Mouse (Mus musculus): ENCODE data around the gene Cgnl1.

Cgnl1 gene

DNA sequence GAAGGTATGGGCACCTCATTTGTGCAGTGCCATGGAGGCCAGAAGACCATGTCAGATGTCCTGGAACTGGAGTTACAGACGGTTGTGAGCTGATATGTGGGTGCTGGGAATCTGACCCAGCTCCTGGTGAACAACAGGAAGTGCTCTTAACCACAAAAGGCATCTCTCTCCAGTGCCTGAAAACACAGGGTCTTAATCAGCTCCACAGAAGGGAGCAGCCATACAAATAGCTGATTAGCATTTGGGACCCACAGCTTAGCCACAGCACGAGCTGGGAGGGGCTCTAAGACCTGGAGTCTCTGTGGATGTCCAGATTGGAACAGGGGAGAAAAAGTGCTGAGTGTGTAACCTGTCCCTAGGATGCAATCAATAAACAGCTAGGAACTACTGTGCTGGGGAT is 4.5 kb downstream of the Cgnl1 start:
- no peak for DNase-seq (ENCODE audit: low spot score in 2 of 2)

DNA sequence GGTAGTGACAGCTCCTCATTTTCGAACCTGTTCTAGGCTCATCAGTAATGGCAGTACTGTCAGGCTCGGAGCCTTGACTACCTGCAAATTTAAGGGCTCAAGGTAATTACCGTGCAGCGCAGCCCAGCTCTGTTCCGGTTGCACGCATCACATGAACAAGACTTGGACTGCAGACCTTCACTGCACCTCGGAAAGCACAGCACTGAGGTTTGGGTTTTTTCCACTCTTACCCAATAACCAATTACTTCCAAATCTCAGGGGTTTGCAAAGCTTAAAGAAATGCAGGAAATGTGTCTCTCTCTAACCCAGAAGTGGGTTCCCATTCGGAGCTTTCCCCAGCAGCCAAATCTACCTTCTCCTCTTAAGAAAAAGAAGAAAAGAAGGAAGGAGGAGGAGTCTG is 5.1 kb downstream of the Cgnl1 start:
- DNase-seq (ENCODE audit: low spot score in 2 of 2) = no peak

DNA sequence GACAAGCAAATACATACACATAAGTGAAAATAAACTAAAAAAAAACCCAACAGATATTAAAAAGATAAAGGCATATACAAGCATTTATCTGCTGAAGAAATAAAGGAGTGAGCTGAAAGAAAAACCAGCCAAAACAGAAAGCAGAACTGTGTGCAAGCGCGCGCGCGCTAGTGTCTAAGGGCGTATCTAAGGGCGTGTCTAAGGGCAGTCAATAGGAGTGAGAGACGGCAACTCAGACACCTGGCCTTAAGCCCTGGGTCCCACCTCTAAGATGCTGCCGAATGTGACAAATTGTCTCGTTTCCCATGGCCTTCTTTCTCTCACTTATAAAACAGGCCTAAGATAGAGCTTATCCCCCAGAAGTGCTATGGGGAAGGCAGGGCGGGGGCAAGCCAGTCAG is 6.9 kb downstream of the Cgnl1 start:
- DNase-seq (ENCODE audit: low spot score in 2 of 2) = peak; percentile 4 to 8

- DNase-seq (ENCODE audit: low spot score in 2 of 2) = no peak
Observed at GRCm38 (mm10) chr9:71763273-71763672, 8.1 kb downstream of the Cgnl1 start.

- no peak for DNase-seq (ENCODE audit: low spot score in 2 of 2)
Observed at GRCm38 (mm10) chr9:71761663-71762062, 9.7 kb downstream of the Cgnl1 start.

DNA sequence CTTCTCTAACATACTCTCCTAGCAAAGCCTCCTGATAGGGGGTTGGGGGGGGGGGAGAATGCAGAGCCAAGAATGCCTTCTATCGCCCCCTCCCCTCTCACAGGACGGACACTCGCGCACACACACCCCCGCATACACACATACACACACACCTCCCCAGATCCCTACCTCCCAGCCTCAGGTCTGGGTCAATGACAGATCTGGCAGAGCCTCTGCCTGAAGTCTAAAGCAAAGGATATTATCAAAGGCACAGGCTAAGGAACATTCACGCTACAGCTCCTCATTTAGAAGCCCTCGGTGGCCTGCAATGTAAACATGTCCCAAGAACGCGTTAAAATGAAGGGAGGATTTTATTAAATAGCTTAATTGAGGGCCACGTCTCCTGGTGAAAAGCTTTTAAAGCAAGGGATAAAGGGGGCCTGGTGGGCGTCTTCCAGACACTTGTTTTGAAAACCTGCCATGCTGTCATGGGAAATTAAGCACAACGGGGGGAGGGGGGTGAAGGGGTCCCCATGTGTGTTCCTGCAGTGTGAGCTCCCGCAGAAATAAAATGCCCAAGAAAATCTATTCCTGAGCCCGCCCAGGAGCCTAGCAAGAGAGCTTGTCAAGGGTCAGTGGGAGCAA is 10.8 kb downstream of the Cgnl1 start:
- no peak for DNase-seq (ENCODE audit: low spot score in 2 of 2)

DNA sequence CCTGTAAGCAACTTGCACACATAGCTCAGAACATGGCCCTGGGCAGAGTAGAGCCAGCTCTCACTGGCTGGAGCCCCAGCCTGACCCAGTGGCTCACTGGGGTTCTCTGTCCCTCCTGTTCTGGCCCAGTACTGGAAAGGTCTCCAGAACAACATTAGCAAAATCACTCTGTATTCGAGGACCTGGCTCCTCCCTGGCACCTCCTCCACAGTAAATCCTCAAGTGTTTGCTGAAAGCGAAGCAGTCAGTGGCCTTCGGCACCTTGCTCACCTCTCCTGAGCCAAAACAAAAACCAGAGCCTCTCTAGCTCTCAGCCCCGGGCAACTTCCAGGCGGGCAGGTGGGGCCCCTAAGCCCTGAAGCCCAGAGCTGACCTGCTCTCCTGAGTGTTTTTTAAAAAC is 11.5 kb downstream of the Cgnl1 start:
- no peak for DNase-seq (ENCODE audit: low spot score in 2 of 2)

- no peak for DNase-seq (ENCODE audit: low spot score in 2 of 2)
Observed at GRCm38 (mm10) chr9:71757386-71757785, 14.0 kb downstream of the Cgnl1 start.

DNA sequence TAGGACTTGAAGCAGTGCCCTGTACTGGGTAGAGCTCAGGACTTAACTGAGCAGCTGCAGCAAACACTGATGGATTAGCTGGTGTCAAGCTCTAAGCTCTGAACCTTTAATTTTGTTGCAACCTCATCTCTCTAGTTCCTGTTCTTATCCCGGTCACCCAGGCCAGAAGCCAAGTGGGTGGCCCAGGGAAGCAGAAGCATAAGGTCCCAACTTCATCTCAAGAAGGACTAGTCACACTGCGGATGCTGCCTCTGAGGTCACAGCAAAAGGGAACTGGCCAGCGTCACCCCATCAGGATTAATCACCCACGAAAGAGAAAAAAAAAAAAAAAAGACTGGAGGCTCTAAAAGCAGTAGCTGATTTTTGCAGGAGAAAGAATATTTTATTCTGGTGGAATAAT is 14.5 kb downstream of the Cgnl1 start:
- no peak for DNase-seq (ENCODE audit: low spot score in 2 of 2)

GRCm38 (mm10) chr9:71753981-71754380 is 17.4 kb downstream of the Cgnl1 start:
- no peak for DNase-seq (ENCODE audit: low spot score in 2 of 2)

- DNase-seq (ENCODE audit: low spot score in 2 of 2) = no peak
Observed at GRCm38 (mm10) chr9:71753529-71753928, 17.9 kb downstream of the Cgnl1 start.

DNA sequence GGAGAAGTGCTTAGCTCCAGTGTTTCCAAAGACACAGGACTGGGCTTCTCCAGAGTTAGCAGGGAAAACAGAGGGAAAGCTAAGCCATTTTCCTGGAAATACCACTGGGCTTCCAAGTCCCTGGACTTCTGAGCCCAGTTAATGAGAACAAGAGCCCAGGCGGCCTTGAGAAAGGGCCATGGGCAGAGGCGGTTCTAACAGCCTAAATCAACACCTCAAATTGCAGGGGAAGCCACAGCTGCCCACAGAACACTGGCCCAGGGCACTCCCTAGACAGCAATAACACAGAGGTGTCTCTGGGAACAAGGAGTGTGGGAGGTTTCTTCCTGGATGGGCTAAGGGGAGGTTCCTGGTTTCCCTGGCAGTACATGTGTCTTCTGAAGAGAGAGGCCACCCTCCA is 18.3 kb downstream of the Cgnl1 start:
- DNase-seq (ENCODE audit: low spot score in 2 of 2) = no peak

DNA sequence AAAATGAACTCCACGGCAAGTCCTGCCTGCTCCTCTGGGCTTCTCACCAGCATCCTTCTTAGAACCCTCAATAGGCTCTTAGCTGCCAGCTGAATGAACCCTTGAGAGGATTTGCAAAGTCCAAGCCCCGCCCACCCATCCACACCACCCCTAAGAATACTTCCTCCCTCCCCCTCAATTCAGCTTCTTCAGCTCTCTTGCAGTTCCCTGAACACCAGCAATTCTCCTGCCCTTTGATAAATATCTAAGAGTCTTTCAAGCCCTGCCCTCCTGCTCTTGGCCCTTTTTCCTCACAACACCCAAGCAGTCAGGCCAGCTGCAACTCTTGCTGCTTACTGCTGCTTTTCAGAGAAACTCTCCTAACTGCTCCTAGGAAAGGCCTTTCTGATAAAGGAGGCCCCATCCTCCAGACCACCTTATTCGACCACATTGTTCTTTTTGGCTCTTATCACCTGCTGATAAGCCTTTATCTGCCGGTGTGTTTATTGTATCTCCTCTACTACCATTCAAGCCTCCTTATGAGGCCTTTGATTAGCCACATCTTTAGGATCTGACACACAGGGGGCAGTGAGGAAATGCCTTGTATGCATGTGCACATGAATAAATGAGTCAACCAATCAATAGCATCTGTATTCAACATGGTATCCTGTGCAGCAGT is 21.3 kb downstream of the Cgnl1 start:
- DNase-seq (ENCODE audit: low spot score in 2 of 2) = no peak

- DNase-seq (ENCODE audit: low spot score in 2 of 2) = no peak
Observed at GRCm38 (mm10) chr9:71746405-71746804, 25.0 kb downstream of the Cgnl1 start.

GRCm38 (mm10) chr9:71738081-71738930 is 33.1 kb downstream of the Cgnl1 start:
- no peak for DNase-seq (ENCODE audit: low spot score in 2 of 2)

DNA sequence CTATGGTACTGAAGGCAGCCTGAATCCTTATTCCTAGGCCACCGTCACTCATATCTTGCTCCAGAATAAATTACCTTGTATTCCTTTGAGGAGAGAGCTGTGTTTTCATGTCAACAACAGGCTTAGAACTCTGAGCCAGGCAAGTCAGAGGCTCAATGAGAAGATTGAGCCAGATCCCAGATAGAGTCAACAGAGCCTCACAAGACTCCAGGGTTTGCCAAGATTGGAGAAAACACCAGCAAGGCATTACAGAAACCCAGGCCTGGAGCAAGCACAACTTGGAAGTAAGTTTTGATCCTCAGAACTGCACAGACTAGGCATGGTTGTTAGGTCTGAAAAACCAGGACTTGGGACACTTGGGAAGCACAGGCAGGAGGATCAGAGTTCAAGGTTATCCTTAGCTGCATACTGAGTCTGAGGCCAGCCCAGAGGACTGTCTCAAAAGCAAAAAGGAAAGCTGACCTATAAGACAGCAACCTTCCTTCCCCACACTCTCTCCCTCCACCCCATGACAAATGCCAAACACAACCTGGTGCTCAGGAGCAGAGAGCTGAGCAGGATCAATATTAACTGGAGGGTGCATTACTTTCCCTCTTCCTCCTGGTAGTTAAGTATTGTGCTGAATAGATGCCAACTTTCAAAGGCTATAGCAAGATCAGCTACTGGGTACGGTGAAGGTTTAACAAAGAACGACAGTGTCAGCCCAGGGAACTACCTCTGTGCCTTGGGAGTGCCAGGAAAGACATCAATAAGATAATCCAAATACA is 34.0 kb downstream of the Cgnl1 start:
- DNase-seq (ENCODE audit: low spot score in 2 of 2) = no peak

DNA sequence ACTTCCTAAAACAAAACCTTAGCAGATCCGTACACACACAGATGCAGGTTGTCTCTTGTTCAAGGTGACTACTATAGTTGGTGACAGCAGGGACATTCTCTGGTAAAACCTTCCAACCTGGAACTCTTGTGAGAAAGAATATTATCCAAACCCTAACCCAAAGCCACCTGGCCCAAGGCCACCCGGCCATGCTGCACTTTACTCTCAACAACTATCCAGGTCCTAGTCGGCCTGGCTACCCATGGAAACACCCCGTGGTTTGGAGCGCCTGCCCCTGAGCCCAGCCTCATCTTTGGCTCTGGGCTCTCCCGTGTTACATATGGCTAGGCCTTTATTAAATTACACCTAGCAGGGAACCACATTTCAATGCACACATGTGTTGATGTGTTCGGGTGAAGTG is 35.5 kb downstream of the Cgnl1 start:
- DNase-seq (ENCODE audit: low spot score in 2 of 2) = no peak

DNA sequence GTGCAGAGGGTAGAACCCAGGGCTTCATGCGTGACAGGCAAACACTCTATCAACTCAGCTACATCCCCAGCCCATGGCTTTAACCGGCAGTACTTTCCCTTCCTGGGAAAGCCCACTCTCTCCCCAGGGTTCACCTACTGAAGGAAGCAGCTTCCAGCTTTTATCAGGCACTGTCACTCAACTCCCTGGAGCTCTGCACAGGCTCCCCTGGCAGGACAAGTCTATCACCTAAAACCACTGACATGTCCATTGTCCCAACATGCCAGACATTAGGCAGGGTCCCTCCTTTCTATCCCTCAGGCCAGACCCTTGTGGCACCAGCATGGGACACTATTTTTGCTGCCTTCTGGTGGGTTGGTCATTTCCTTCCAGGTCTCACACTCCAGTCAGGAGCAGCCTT is 37.8 kb downstream of the Cgnl1 start:
- DNase-seq (ENCODE audit: low spot score in 2 of 2) = no peak

DNA sequence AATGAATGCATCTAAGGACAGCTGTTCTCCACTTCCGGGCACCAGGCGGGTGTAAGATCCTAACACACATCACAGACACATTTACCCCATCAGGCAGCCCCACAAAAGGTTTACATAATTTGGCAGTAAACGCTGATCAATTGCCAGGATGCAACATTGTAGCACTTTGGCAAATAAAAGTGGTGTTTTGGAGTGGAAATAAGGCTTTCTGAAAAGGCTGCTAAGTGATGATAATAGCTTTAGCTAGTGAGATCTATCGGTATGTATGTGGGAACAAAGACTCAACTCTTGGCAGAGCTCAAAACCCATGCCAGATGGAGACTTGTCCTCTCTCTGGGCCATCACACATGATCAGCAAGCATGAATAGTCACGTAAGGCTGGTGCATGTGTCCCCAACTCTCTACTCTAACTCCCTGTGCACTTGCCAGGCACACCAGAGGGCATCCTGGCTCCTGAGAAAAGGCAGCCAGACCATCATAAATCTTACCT is 42.5 kb downstream of the Cgnl1 start:
- no peak for DNase-seq (ENCODE audit: low spot score in 2 of 2)

DNA sequence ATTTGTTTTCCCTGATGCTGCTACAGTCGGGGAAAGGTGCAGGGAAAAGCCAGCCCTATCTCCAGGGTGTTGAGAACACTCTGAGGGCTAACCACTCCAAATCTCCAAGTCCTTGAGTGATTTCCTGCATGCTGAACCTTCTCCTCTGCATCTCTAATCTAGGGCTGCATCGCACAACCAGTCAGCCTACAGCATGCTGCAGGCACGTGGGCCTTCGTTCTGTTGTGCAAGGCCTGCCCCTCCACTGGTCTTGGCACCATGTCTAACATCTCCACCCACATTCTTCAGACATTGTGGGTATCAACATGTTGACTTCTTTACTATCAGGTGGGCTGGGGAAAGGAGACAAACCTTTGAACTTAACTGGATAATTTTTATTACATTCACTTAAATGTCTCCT is 44.2 kb downstream of the Cgnl1 start:
- no peak for DNase-seq (ENCODE audit: low spot score in 2 of 2)

DNA sequence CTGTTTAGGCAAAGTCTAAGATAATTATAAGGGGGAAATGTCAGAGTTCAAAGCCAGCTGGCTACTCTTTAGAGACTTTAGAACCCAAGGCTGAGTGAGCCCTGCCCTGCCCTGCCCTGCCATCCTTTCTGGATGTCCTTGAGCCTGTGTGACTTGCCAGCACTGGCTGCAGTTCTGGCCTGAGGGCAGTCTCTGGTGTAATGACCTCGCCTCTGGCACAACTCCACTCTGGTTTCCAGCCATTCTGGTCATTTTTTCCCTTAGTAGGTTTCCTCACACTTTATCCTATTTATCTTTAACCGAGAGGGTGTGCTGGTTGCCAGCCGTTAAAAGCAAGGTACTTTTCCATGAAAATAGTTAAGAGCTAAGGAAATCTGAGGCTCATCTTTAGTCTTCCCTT is 45.3 kb downstream of the Cgnl1 start:
- no peak for DNase-seq (ENCODE audit: low spot score in 2 of 2)

DNA sequence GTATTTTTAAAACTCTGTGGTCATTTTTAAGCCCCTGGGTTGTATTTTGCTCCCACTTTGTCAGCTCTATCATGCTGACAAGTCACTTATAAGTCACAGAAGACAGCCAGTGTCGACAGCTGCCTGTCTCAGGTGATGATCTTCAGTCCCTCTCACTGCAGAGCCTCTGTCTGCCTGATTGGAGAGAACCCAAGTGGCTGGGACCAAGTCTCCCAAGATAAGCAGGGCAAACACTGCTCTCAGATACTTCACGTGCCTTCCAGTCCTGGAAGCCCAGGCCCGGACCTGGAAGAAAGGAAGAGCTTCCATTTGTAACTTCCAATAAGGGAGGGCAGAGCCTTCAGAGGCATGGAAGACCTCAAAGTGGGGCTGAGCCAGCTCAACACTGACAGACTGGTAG is 49.0 kb downstream of the Cgnl1 start:
- no peak for DNase-seq (ENCODE audit: low spot score in 2 of 2)

Data from spleen, postnatal 36 days (tissue).